Mouse (Mus musculus) liver, embryonic 11.5 days (tissue): ENCODE measurements around the gene Hsp90ab1. TPM values are rescaled to one million over a fixed set of nuclear protein-coding genes. Genes with fewer than 3 reads are reported as not detected.
A peak's percentile ranks its signal among the peaks of the same experiment; 100 is the strongest.

Source experiments
- ATAC-seq: fragments of 200-750 bp; cut with Nextera tagmentation; replicated peaks from 2 replicates; pipeline ENCODE4 v1.8.0; 2017; ENCODE audit warnings: moderate number of reproducible peaks, mild to moderate bottlenecking, moderate TSS enrichment, moderate library complexity; ENCODE audit not compliant: low FRiP score
- DNase-seq: peaks from one replicate; pipeline ENCODE4 v3.0.0-alpha.2; 2017; ENCODE audit warnings: low spot score
- H3K27ac ChIP-seq: fragments of 300-500 bp; sonication (generic); 2 replicates; pipeline ENCODE4 v1.5.1; 2014; ENCODE audit warnings: mild to moderate bottlenecking, low read depth, low read length, control low read depth
- H3K27me3 ChIP-seq: fragments of 300-500 bp; sonication (generic); replicated peaks from 2 replicates; pipeline ENCODE4 v1.6.1; 2014; ENCODE audit warnings: low read length, mixed read lengths; ENCODE audit not compliant: control insufficient read depth, insufficient read depth
- H3K36me3 ChIP-seq: fragments of 300-500 bp; sonication (generic); 2 replicates; pipeline ENCODE4 v1.6.1; 2014; ENCODE audit warnings: mild to moderate bottlenecking, low read length, moderate library complexity, mixed read lengths; ENCODE audit not compliant: control insufficient read depth, insufficient read depth
- H3K4me1 ChIP-seq: fragments of 300-500 bp; sonication (generic); replicated peaks from 2 replicates; pipeline ENCODE4 v1.6.1; 2014; ENCODE audit warnings: low read length, mixed read lengths; ENCODE audit not compliant: control insufficient read depth, insufficient read depth
- H3K4me2 ChIP-seq: fragments of 300-500 bp; sonication (generic); 2 replicates; pipeline ENCODE4 v1.6.1; 2014; ENCODE audit warnings: mild to moderate bottlenecking, control low read depth, moderate library complexity
- H3K4me3 ChIP-seq: fragments of 300-500 bp; sonication (generic); 2 replicates; pipeline ENCODE4 v1.5.1; 2014; ENCODE audit warnings: low read depth, low read length, control low read depth
- H3K9ac ChIP-seq: fragments of 300-500 bp; sonication (generic); 2 replicates; pipeline ENCODE4 v1.6.1; 2014; ENCODE audit warnings: low read depth, low read length, control low read depth
- H3K9me3 ChIP-seq: fragments of 300-500 bp; sonication (generic); 2 replicates; pipeline ENCODE4 v1.6.1; 2016; ENCODE audit warnings: low read length, inconsistent platforms, mixed read lengths; ENCODE audit not compliant: control insufficient read depth
- WGBS: fragments of 180-500 bp; shearing (Covaris S2); extraction: QIAGEN DNeasy Blood & Tissue Kit; methylation state at CpG from one replicate; pipeline ENCODE4 v1.1.7; 2014; 5-methylcytosine and 5-hydroxymethylcytosine counted together
- polyA plus RNA-seq: library from polyadenylated mRNA; unstranded; fragments of >200 nt; fragmentation: Nextera tagmentation; extraction: Ambion mirVana; gene quantifications from 2 replicates; pipeline ENCODE4 v1.2.1, GENCODE M21; 2014

Hsp90ab1 gene
- polyA plus RNA-seq, 1 experiment from 2014 or later, result 1,837 TPM

GRCm38 (mm10) chr17:45610144-45610866 is 37.2 kb upstream of the Hsp90ab1 start:
- Histone ChIP-seq H3K27me3 (no peaks in the 10 kb centered on the region), H3K27ac (peak overlapping the region; percentile 43; the same call in 1 of the 2 replicates), H3K9ac (peak overlapping the region; percentile 43; the same call in 1 of the 2 replicates), H3K4me1 (peaks cover 11% of the 10 kb centered on the region), H3K4me2 (peak overlapping the region; percentile 55), H3K4me3 (no peak overlapping the region), H3K36me3 (no peaks in the 10 kb centered on the region), H3K9me3 (no peaks in the 10 kb centered on the region)
- DNase-seq (no peak), ATAC-seq (peak; percentile 88)
- 39% methylated on average over 5 of the region's 5 CpGs for WGBS

GRCm38 (mm10) chr17:45608396-45608795 is 35.3 kb upstream of the Hsp90ab1 start:
- Histone ChIP-seq H3K4me1 (peaks cover 11% of the 10 kb centered on the region), H3K9ac (no peak overlapping the region), H3K27ac (no peak overlapping the region), H3K9me3 (no peaks in the 10 kb centered on the region), H3K4me2 (no peak overlapping the region), H3K36me3 (no peaks in the 10 kb centered on the region), H3K4me3 (no peak overlapping the region), H3K27me3 (no peaks in the 10 kb centered on the region)
- ATAC-seq (no peak), DNase-seq (no peak)
- 73% methylated on average over 4 of the region's 4 CpGs for WGBS

DNA sequence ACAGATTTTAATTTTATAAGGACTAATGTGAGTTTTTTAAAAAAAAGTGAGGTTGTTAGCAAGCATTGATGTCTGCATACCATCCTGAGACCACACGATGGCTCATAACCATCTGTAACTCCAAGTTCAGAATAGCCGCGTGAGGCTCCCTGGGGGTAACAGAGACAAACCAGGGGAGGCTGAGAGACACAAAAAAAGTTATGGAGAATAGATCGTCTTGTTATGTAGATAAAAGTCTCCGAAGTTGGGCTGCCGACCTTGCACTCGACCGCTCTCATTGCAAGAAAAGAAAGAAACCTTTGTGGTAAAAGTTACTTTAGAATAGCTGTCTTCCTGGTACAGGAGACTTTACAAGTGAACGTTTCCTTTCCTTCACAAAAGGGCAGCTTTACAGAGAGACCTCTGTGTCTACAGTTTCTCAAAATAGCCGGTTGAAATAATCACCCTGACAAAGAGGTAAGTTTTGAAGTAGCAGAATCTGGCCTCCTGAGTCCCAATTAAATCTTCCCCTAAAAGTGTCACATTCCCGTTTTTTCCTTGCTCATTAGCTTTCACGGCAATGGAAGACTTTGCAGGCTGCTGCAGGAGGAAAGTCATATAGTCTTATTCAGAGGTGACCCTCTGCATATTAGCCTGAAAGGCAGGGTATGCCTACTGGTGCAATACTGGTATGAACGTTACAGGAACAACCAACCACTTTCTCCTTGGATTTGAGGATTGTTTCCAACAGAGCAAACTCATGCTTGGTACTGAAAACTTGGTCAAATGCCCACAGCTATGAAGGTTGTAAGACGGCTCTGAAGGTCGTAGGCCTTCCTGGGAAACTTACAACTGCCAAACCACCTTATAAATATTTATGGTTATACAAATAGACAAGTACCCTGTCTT is 34.2 kb upstream of the Hsp90ab1 start:
- Histone ChIP-seq H3K9ac (no peak overlapping the region), H3K4me1 (peaks cover 11% of the 10 kb centered on the region), H3K27me3 (no peaks in the 10 kb centered on the region), H3K36me3 (no peaks in the 10 kb centered on the region), H3K4me3 (no peak overlapping the region), H3K9me3 (no peaks in the 10 kb centered on the region), H3K27ac (no peak overlapping the region), H3K4me2 (no peak overlapping the region)
- WGBS, result 87% methylated on average over 15 of the region's 15 CpGs
- DNase-seq (no peak), ATAC-seq (no peak)

- WGBS, result 85% methylated on average over 3 of the region's 3 CpGs
- DNase-seq (no peak), ATAC-seq (no peak)
- Histone ChIP-seq H3K4me3 (no peak overlapping the region), H3K4me1 (peaks cover 41% of the 10 kb centered on the region), H3K36me3 (no peaks in the 10 kb centered on the region), H3K9me3 (no peaks in the 10 kb centered on the region), H3K27ac (no peak overlapping the region), H3K9ac (no peak overlapping the region), H3K27me3 (peaks cover 7% of the 10 kb centered on the region), H3K4me2 (no peak overlapping the region)
Observed at GRCm38 (mm10) chr17:45602984-45603383, 29.9 kb upstream of the Hsp90ab1 start.

GRCm38 (mm10) chr17:45601877-45602304 is 28.8 kb upstream of the Hsp90ab1 start, which contains the start of gene Mymx:
Gene Mymx (minus strand): TSS chr17:45602102.
- H3K4me1 ChIP-seq, result peaks cover 46% of the 10 kb centered on the region
- H3K27me3 ChIP-seq, result peaks cover 7% of the 10 kb centered on the region
- H3K4me3 ChIP-seq, result peak within 1 kb of the TSS; percentile 24
- H3K9ac ChIP-seq, result peak within 1 kb of the TSS; percentile 35
- 45% methylated on average over 6 of the region's 6 CpGs for WGBS
- no peaks in the 10 kb centered on the region for H3K36me3 ChIP-seq
- H3K9me3 ChIP-seq, result no peaks in the 10 kb centered on the region
- H3K27ac ChIP-seq, result no peak within 1 kb of the TSS
- ATAC-seq, result no peak
- no peak for DNase-seq
- H3K4me2 ChIP-seq, result peak within 1 kb of the TSS; percentile 64

- 23% methylated on average over 22 of the region's 22 CpGs for WGBS
- Histone ChIP-seq H3K9me3 (no peaks in the 10 kb centered on the region), H3K9ac (peak overlapping the region; percentile 35), H3K36me3 (no peaks in the 10 kb centered on the region), H3K4me2 (peak overlapping the region; percentile 64), H3K4me1 (peaks cover 51% of the 10 kb centered on the region), H3K27ac (no peak overlapping the region), H3K27me3 (peaks cover 8% of the 10 kb centered on the region), H3K4me3 (peak overlapping the region; percentile 24)
- ATAC-seq, result 0 out of 2 replicates have a peak, but pooled peaks have one; percentile 10
- no peak for DNase-seq
Observed at GRCm38 (mm10) chr17:45601325-45601724, 28.3 kb upstream of the Hsp90ab1 start.

- H3K27me3 ChIP-seq, result peaks cover 10% of the 10 kb centered on the region
- H3K9me3 ChIP-seq, result no peaks in the 10 kb centered on the region
- no peak overlapping the region for H3K4me3 ChIP-seq
- 68% methylated on average over 8 of the region's 8 CpGs for WGBS
- H3K27ac ChIP-seq, result no peak overlapping the region
- H3K9ac ChIP-seq, result no peak overlapping the region; the same call in 1 of the 2 replicates
- no peak for DNase-seq
- H3K36me3 ChIP-seq, result no peaks in the 10 kb centered on the region
- ATAC-seq, result no peak
- H3K4me1 ChIP-seq, result peaks cover 60% of the 10 kb centered on the region
- no peak overlapping the region; the same call in 1 of the 2 replicates for H3K4me2 ChIP-seq
Observed at GRCm38 (mm10) chr17:45600267-45600666, 27.2 kb upstream of the Hsp90ab1 start.

DNA sequence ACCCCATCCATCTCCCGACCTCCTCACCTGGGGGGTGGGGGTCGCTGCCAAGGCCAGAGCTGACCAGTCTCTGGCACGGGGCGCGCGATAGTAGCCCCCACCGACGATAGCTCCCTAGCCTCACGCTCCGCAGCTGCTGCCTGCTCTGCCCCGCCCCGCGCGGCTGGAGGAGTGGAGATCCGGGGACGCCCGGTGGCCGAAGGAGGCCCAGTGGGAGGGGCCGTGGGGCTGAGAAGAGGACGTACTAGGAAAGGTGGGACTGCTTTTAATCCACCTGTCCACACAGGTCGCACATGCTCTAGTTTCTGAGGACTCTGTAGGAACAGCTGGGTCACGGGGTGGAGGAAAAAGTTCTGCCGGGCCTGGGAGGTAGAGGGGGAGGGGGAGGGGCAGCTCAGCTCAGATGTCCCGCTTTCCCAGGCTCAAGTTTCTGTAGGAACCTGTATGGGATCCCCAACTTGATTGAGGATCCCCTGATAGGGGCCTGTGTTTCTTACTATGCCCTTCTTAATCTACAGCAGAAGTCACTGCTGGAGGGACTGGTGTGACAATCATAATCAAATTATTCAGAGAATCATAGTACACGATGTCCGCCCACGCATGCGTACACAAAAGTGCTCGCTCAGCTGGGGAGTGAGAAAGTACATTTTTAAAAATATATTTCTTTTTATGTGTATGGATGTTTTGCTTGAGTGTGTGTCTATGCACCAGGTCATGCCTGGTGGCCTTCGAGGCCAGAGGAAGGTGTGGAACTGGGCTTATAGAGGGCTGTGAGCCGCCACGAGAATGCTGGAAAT is 26.6 kb upstream of the Hsp90ab1 start, which contains the start of gene Slc29a1:
Gene Slc29a1 (minus strand): TSS at position 161 of the 797 bp plus-strand sequence.
- Histone ChIP-seq H3K27me3 (peaks cover 10% of the 10 kb centered on the region), H3K9ac (peak within 1 kb of the TSS; percentile 57), H3K9me3 (no peaks in the 10 kb centered on the region), H3K36me3 (no peaks in the 10 kb centered on the region), H3K4me2 (peak within 1 kb of the TSS; percentile 77), H3K27ac (no peak within 1 kb of the TSS; the same call in 1 of the 2 replicates), H3K4me1 (peaks cover 60% of the 10 kb centered on the region), H3K4me3 (peak within 1 kb of the TSS; percentile 49)
- ATAC-seq (peak; percentile 32; the same call in 1 of the 2 replicates), DNase-seq (no peak)
- WGBS, result 19% methylated on average over 32 of the region's 32 CpGs
